Mouse (Mus musculus) liver, adult 2 months (tissue): ENCODE data around the gene Sp7.

Experiments used
- CTCF ChIP-seq: fragments of 200-500 bp; IDR thresholded peaks from 2 replicates; pipeline ENCODE4 v1.5.1; 2011; ENCODE audit warnings: low read depth, low read length, control low read depth
- POLR2A ChIP-seq: fragments of 200-500 bp; IDR thresholded peaks from 2 replicates; pipeline ENCODE4 v1.6.1; 2011; ENCODE audit warnings: low read length, control low read depth; ENCODE audit not compliant: insufficient read depth; ENCODE audit errors: extremely low read depth

DNA sequence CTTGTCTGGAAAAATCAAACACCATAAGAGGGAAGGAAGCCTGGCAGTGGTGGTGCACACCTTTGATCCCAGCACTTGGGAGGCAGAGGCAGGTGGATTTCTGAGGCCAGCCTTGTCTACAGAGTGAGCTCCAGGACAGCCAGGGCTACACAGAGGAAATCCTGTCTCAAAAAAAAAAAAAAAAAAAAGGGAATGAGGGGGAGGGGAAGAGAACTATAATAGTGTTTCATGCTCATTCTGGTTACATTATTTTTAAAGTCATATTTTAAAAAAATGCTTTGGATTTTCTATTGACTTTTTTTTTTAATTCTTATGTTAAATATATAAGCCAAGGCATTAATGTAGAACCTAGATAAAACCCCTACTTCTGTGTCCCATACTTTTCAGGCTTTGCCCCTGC is 46.7 kb upstream of the Sp7 start:
- TF ChIP-seq CTCF (no peak), POLR2A (no peak)
